Comparison of ENCODE assay signal across 28 mouse cellular contexts in the genomic region with DNA sequence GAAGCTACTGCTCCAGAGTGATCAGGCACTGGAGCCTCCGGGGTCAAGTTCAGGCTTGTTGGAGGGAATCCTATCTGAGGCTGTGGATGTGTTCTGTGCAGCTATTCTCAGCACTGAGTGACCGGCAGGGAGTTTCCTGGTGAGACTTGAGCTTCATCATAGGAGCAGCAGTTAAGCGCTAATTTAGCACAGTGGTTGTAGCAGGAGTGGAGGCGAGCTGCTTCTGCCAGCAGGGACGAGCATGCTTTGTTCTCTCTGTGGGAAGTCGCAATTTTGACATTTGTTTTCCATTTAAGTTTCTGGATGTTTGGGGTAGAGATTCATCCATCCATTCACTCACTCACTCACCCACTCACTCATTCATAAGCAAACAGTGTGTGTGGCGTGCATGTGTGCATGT.
A peak's percentile ranks its signal among the peaks of the same experiment; 100 is the strongest.
DNase-seq lines count a peak whose midpoint lies in the region; ATAC-seq and TF ChIP-seq lines count a peak whose summit lies in the region.
"Had no signal": no experiment of that assay in that cellular context is flagged by ENCODE, and none has a peak within 500 bp of the region (broad histone marks: within the 10 kb centered on the region; RNA-seq: fewer than 3 reads in every experiment).

No protein-coding gene starts in this region.

- ATAC-seq in frontal cortex, adult (ENCODE audit: low TSS enrichment), result peak; percentile 88
- ATAC-seq: intestine, postnatal 0 days; midbrain, embryonic 15.5 days had no signal

- peak; percentile 24; the same call in 1 of the 2 replicates for TF ChIP-seq CTCF in layer of hippocampus, adult 2 months (conservative IDR thresholded peaks at IDR 0.05)

- no peak for DNase-seq in frontal cortex, postnatal 10 days (ENCODE audit: low spot score in 2 of 2)
- peak; percentile 31 to 34 for DNase-seq in layer of hippocampus, adult 2 months (ENCODE audit: low spot score in 2 of 2)
- no peak for DNase-seq in layer of hippocampus, adult 9-10 months (ENCODE audit: low spot score)
- peak; percentile 18 for DNase-seq in right cerebral cortex, adult 18-20 months
- no peak for DNase-seq in right cerebral cortex, postnatal 14 days
- peak; percentile 25 to 47 for DNase-seq in right cerebral cortex, postnatal 36 days (ENCODE audit: low spot score in 2 of 2)
- DNase-seq in thymus, adult 18-20 months, result no peak
- DNase-seq: adrenal gland, postnatal 10 days; cerebellum, adult 9-10 months; gastrocnemius, postnatal 25 days; heart, adult 18-20 months; heart, postnatal 14 days; kidney, postnatal 36 days; liver; lung, postnatal 4 days; thymus, postnatal 36 days had no signal

- H3K4me3 ChIP-seq in layer of hippocampus, adult 2 months, result no peak overlapping the region
- H3K4me3 ChIP-seq: embryonic facial prominence, embryonic 10.5 days; forebrain, embryonic 10.5 days; heart, embryonic 12.5 days; hindbrain, embryonic 12.5 days; limb, embryonic 10.5 days; liver, embryonic 15.5 days; lung, embryonic 15.5 days; midbrain, embryonic 15.5 days; myocyte; neural tube, embryonic 13.5 days had no signal

- H3K27ac ChIP-seq in layer of hippocampus, adult 2 months, result no peak overlapping the region
- H3K27ac ChIP-seq: embryonic facial prominence, embryonic 10.5 days; forebrain, embryonic 10.5 days; hindbrain, embryonic 12.5 days; limb, embryonic 10.5 days; liver, embryonic 15.5 days; lung, embryonic 15.5 days; midbrain, embryonic 15.5 days; neural tube, embryonic 13.5 days had no signal

Comparison
In these comparisons a context has a peak if more than half of its experiments do, and no peak if none do; other contexts are left out.
1. DNase-seq: peak in layer of hippocampus, adult 2 months (2 of 2), right cerebral cortex, adult 18-20 months (single experiment) and right cerebral cortex, postnatal 36 days (2 of 2); none in frontal cortex, postnatal 10 days (0 of 2), layer of hippocampus, adult 9-10 months (single experiment), right cerebral cortex, postnatal 14 days (single experiment) and thymus, adult 18-20 months (0 of 2).